Mouse (Mus musculus) granulocyte monocyte progenitor cell, adult 5-6 weeks (primary cell): Measurements from ENCODE around the gene Il12rb2. TPM values are rescaled to one million over a fixed set of nuclear protein-coding genes. Genes with fewer than 3 reads are reported as not detected.

Source experiments
- total RNA-seq, 2 experiments: library from RNA; stranded (forward) in 1 of 2; stranded (reverse) in 1 of 2; fragments of 200-712, 200-1000 nt in 1 of 2; fragments of >200 nt in 1 of 2; fragmentation: Nextera tagmentation in 1 of 2; gene quantifications; 2 replicates each; pipeline ENCODE4 v1.2.3; 2014 to 2017

Il12rb2 gene
- total RNA-seq, 2 experiments from 2014 or later, result 2.9 to 8.6 TPM

Other genes with a start within 250 kb of the Il12rb2 start
- 799 and 903 TPM in 2 replicates for gene Serbp1, start 138.0 kb downstream of the Il12rb2 start, total RNA-seq (2014; fragmentation: Nextera tagmentation)
- 2,516 and 2,875 TPM in 2 replicates for gene Serbp1, start 138.0 kb downstream of the Il12rb2 start, total RNA-seq (2017)
- gene Il23r, start 115.7 kb upstream of the Il12rb2 start, total RNA-seq (2014; fragmentation: Nextera tagmentation), result not detected in 2 replicates
- not detected in 2 replicates for gene Il23r, start 115.7 kb upstream of the Il12rb2 start, total RNA-seq (2017)
- 14.4 and 15.5 TPM in 2 replicates for gene Tacstd2, start 159.6 kb upstream of the Il12rb2 start, total RNA-seq (2014; fragmentation: Nextera tagmentation)
- gene Tacstd2, start 159.6 kb upstream of the Il12rb2 start, total RNA-seq (2017), result 11.3 and 11.7 TPM in 2 replicates